Mouse (Mus musculus) splenic B cell, adult 2 months (primary cell): ENCODE results near the gene Tut7.

Experiments used
- DNase-seq: peaks from one replicate; pipeline ENCODE4 v3.0.0-alpha.2; 2011; ENCODE audit warnings: low read depth, low spot score
- H3K27me3 ChIP-seq: 2 replicates; pipeline ENCODE4 v1.6.1; 2012; ENCODE audit warnings: mild to moderate bottlenecking, low read length, moderate library complexity, mixed read lengths; ENCODE audit not compliant: control insufficient read depth, poor library complexity, insufficient read depth, severe bottlenecking
- H3K36me3 ChIP-seq: 2 replicates; pipeline ENCODE4 v1.6.1; 2012; ENCODE audit warnings: mild to moderate bottlenecking, low read length, moderate library complexity, mixed read lengths; ENCODE audit not compliant: control insufficient read depth, poor library complexity, insufficient read depth, severe bottlenecking

The Tut7 gene

GRCm38 (mm10) chr13:59840429-59841169 lies 17.7 kb upstream of the Tut7 start:
- peak; percentile 96 for DNase-seq
- no peaks in the 10 kb centered on the region for H3K36me3 ChIP-seq
- H3K27me3 ChIP-seq, result no peaks in the 10 kb centered on the region

GRCm38 (mm10) chr13:59839356-59839755 lies 16.4 kb upstream of the Tut7 start:
- no peaks in the 10 kb centered on the region for H3K27me3 ChIP-seq
- H3K36me3 ChIP-seq, result no peaks in the 10 kb centered on the region
- no peak for DNase-seq

GRCm38 (mm10) chr13:59838464-59838863 lies 15.5 kb upstream of the Tut7 start:
- Histone ChIP-seq H3K36me3 (no peaks in the 10 kb centered on the region), H3K27me3 (no peaks in the 10 kb centered on the region)
- no peak for DNase-seq

GRCm38 (mm10) chr13:59836811-59837210 lies 13.9 kb upstream of the Tut7 start:
- H3K36me3 ChIP-seq, result no peaks in the 10 kb centered on the region

GRCm38 (mm10) chr13:59836101-59836798 lies 13.3 kb upstream of the Tut7 start:
- no peaks in the 10 kb centered on the region for H3K36me3 ChIP-seq
- no peaks in the 10 kb centered on the region for H3K27me3 ChIP-seq
- no peak for DNase-seq

More at GRCm38 (mm10) chr13:59836811-59837210, 13.9 kb upstream of the Tut7 start:
- DNase-seq, result no peak
- no peaks in the 10 kb centered on the region for H3K27me3 ChIP-seq

- H3K27me3 ChIP-seq, result no peaks in the 10 kb centered on the region
- DNase-seq, result no peak
- no peaks in the 10 kb centered on the region for H3K36me3 ChIP-seq
Measured at GRCm38 (mm10) chr13:59834786-59835452, 12.0 kb upstream of the Tut7 start.

- DNase-seq, result no peak
Measured at GRCm38 (mm10) chr13:59832871-59833270, 9.9 kb upstream of the Tut7 start.

GRCm38 (mm10) chr13:59832454-59832853 lies 9.5 kb upstream of the Tut7 start:
- no peaks in the 10 kb centered on the region for H3K27me3 ChIP-seq

More at GRCm38 (mm10) chr13:59832871-59833270, 9.9 kb upstream of the Tut7 start:
- H3K36me3 ChIP-seq, result no peaks in the 10 kb centered on the region
- no peaks in the 10 kb centered on the region for H3K27me3 ChIP-seq

GRCm38 (mm10) chr13:59825966-59826365 lies 3.0 kb upstream of the Tut7 start:
- Histone ChIP-seq H3K27me3 (no peaks in the 10 kb centered on the region), H3K36me3 (no peaks in the 10 kb centered on the region)
- DNase-seq, result no peak

More at GRCm38 (mm10) chr13:59832454-59832853, 9.5 kb upstream of the Tut7 start:
- H3K36me3 ChIP-seq, result no peaks in the 10 kb centered on the region
- no peak for DNase-seq

- H3K27me3 ChIP-seq, result no peaks in the 10 kb centered on the region
- peak; percentile 42 for DNase-seq
Measured at GRCm38 (mm10) chr13:59820836-59821235, 2.1 kb downstream of the Tut7 start.

GRCm38 (mm10) chr13:59820114-59820513 lies 2.8 kb downstream of the Tut7 start:
- Histone ChIP-seq H3K27me3 (no peaks in the 10 kb centered on the region), H3K36me3 (peaks cover 6% of the 10 kb centered on the region; the same call in 1 of the 2 replicates)
- DNase-seq, result no peak

More at GRCm38 (mm10) chr13:59820836-59821235, 2.1 kb downstream of the Tut7 start:
- peaks cover 6% of the 10 kb centered on the region; the same call in 1 of the 2 replicates for H3K36me3 ChIP-seq

- H3K27me3 ChIP-seq, result no peaks in the 10 kb centered on the region
- no peak for DNase-seq
- H3K36me3 ChIP-seq, result peaks cover 6% of the 10 kb centered on the region
Measured at GRCm38 (mm10) chr13:59817352-59817751, 5.6 kb downstream of the Tut7 start.

- peaks cover 16% of the 10 kb centered on the region for H3K36me3 ChIP-seq
- no peak for DNase-seq
- H3K27me3 ChIP-seq, result no peaks in the 10 kb centered on the region
Measured at GRCm38 (mm10) chr13:59814109-59814591, 8.8 kb downstream of the Tut7 start.

- H3K27me3 ChIP-seq, result no peaks in the 10 kb centered on the region
- H3K36me3 ChIP-seq, result peaks cover 30% of the 10 kb centered on the region
- no peak for DNase-seq
Measured at GRCm38 (mm10) chr13:59811581-59811980, 11.4 kb downstream of the Tut7 start.

GRCm38 (mm10) chr13:59801000-59801399 lies 21.9 kb downstream of the Tut7 start:
- H3K36me3 ChIP-seq, result peaks cover 16% of the 10 kb centered on the region

More at GRCm38 (mm10) chr13:59801000-59801399, 21.9 kb downstream of the Tut7 start:
- DNase-seq, result no peak
- no peaks in the 10 kb centered on the region for H3K27me3 ChIP-seq
